Mouse (Mus musculus) skeletal muscle tissue, postnatal 0 days (tissue): ENCODE measurements around the gene 4921524J17Rik. TPM values are rescaled to one million over a fixed set of nuclear protein-coding genes. Genes with fewer than 3 reads are reported as not detected.

Source experiments
- polyA plus RNA-seq: library from polyadenylated mRNA; unstranded; fragments of >200 nt; fragmentation: Nextera tagmentation; extraction: Ambion mirVana; gene quantifications from 2 replicates; pipeline ENCODE4 v1.2.1, GENCODE M21; 2015

Gene 4921524J17Rik
- polyA plus RNA-seq = 61.3 and 66.2 TPM in 2 replicates

DNA sequence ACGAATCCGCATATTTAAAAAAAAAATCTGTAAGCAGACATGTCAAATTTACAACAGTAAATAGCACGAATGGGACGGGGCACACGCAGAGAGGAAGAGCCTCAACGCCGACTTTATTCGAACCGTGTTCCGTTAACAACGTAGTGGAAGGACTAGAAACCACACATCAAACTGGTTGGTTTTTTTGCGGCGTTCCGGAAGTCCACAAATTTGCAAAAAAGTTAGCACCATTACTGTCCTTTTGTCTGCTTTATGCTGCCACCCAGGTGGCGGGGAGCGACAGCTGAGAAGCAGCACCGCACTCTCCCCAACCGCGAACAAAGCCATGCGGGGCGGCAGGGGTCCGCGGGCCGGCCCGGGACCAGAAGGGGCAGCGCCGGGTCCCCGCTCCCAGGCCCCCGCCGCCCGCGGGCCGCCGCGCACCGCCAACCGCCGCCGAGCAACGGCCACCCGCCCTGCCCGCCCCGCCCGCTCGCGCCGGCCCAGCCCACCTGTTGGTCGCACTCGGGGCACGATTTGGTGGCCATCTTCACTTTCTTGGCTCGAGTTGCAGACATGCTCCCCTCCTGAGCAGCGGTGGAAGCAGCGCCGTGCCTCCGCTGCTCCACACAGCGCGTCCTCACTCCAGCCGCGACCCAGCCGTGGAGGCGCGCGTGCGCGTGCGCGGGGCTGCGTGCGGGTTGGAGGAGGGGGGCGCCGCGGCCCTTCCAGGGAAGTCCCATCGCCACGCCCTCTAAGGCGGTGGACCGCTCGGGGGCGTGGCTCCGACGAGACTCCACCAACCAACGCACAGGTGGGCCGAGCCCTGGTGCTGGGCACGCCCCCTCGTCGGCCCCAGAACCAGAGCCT is at the start of gene 4921524J17Rik:
TSS of gene 4921524J17Rik (minus strand) at position 666 of the 849 bp plus-strand sequence.

DNA sequence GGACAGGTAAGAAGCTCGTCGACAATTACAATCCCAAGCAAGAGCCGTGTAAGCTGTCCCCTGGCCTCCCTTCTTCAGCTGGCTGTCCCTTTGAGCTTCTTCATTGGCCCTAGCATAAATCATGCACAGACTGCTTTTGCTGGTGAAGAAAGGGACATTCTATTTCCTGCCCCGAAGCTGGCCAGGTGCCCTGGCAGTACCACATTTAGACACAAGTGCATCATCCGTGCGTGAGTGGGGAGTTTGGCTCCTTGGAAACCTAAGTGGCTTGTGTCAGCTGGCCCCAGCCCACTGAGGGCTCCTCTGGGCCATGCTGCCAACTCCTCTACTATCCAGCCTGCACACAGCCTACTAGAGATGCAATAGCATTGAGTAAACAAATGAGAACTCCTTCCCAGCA is 46.4 kb downstream of the 4921524J17Rik start, which contains the start of gene Mylk3:
TSS of gene Mylk3 (minus strand) at position 141 of the 400 bp plus-strand sequence.

Other genes starting within 250 kb of the 4921524J17Rik start
- not detected in 2 replicates for gene Olfr371, start 206.8 kb downstream of the 4921524J17Rik start, polyA plus RNA-seq
- gene Orc6, start 133.2 kb downstream of the 4921524J17Rik start, polyA plus RNA-seq = 30.1 and 31.3 TPM in 2 replicates
- gene Vps35, start 133.0 kb downstream of the 4921524J17Rik start, polyA plus RNA-seq = 73.6 and 78.5 TPM in 2 replicates
- gene Mylk3, start 46.5 kb downstream of the 4921524J17Rik start, polyA plus RNA-seq = 4.8 and 4.9 TPM in 2 replicates
- gene Gpt2, start 59.7 kb upstream of the 4921524J17Rik start, polyA plus RNA-seq = 18.9 and 22.0 TPM in 2 replicates
- gene Dnaja2, start 122.5 kb upstream of the 4921524J17Rik start, polyA plus RNA-seq = 142 and 143 TPM in 2 replicates